Mouse (Mus musculus): ENCODE results near the gene Sacm1l. TPM values are rescaled to one million over a fixed set of nuclear protein-coding genes. Genes with fewer than 3 reads are reported as not detected.

Sacm1l gene
- total and polyA plus RNA-seq, 3 experiments: 20.5 to 21.7 TPM; not detected in 1

GRCm38 (mm10) chr9:123512482-123512881, 17.1 kb upstream of the Sacm1l start:
- Histone ChIP-seq H3K4me3 (ENCODE audit: control insufficient read depth in 1 of 2, insufficient read depth in 1 of 2, low read depth in 2 of 2, low read length in 2 of 2) (no peak overlapping the region), H3K79me2 (ENCODE audit: control insufficient read depth, insufficient read depth, low read length, poor library complexity) (no peaks in the 10 kb centered on the region), H3K27me3 (ENCODE audit: control insufficient read depth in 1 of 2, insufficient read depth in 2 of 2, low read length in 2 of 2) (no peaks in the 10 kb centered on the region), H3K27ac (ENCODE audit: control insufficient read depth, low read depth, low read length) (no peak overlapping the region), H3K9me3 (replicated peaks; ENCODE audit: insufficient read depth, low read length) (no peaks in the 10 kb centered on the region), H3K36me3 (ENCODE audit: control insufficient read depth in 1 of 2, insufficient read depth in 2 of 2, low read length in 2 of 2) (peaks cover 0 to 10% of the 10 kb centered on the region in 2 experiments; a peak in 2 of 4 replicates), H3K4me1 (ENCODE audit: control insufficient read depth in 1 of 2, insufficient read depth in 2 of 2, low read length in 2 of 2) (no peaks in the 10 kb centered on the region), H3K9ac (ENCODE audit: control insufficient read depth, low read depth, low read length, poor library complexity, severe bottlenecking) (no peak overlapping the region)
- TF ChIP-seq TAL1 (IDR thresholded peaks at IDR 0.05; ENCODE audit: low read length) (no peak), HCFC1 (IDR thresholded peaks at IDR 0.05; ENCODE audit: low read depth, low read length) (no peak), RCOR1 (IDR thresholded peaks at IDR 0.05; ENCODE audit: low read depth, low read length) (no peak), MAFK (IDR thresholded peaks at IDR 0.05; ENCODE audit: borderline replicate concordance, low read depth, low read length) (no peak), MAX (IDR thresholded peaks at IDR 0.05; ENCODE audit: low read length) (no peak)
- no peak for DNase-seq (ENCODE audit: low read depth, low spot score)

GRCm38 (mm10) chr9:123515087-123515486, 14.5 kb upstream of the Sacm1l start:
- no peak overlapping the region for H3K9ac ChIP-seq (ENCODE audit: control insufficient read depth, low read depth, low read length, poor library complexity, severe bottlenecking)
- no peak overlapping the region for H3K4me3 ChIP-seq (ENCODE audit: control insufficient read depth in 1 of 2, insufficient read depth in 1 of 2, low read depth in 2 of 2, low read length in 2 of 2)
- no peak for DNase-seq (ENCODE audit: low read depth, low spot score)

GRCm38 (mm10) chr9:123516641-123517385, 12.7 kb upstream of the Sacm1l start:
- TF ChIP-seq NRF1 (IDR thresholded peaks at IDR 0.05; ENCODE audit: insufficient read depth, low read depth, low read length, poor library complexity, severe bottlenecking): no peak
- TF ChIP-seq RCOR1 (IDR thresholded peaks at IDR 0.05; ENCODE audit: low read depth, low read length): no peak
- no peak for TF ChIP-seq TAL1 (IDR thresholded peaks at IDR 0.05; ENCODE audit: low read length)
- TF ChIP-seq ETS1 (IDR thresholded peaks at IDR 0.05; ENCODE audit: low read depth, low read length): no peak
- no peak for TF ChIP-seq BHLHE40 (IDR thresholded peaks at IDR 0.05; ENCODE audit: borderline replicate concordance, low read depth, low read length)
- TF ChIP-seq TCF12 (IDR thresholded peaks at IDR 0.05; ENCODE audit: low read depth, low read length): no peak
- TF ChIP-seq POLR2AphosphoS2 (IDR thresholded peaks at IDR 0.05; ENCODE audit: low read length): no peak
- TF ChIP-seq E2F4 (IDR thresholded peaks at IDR 0.05; ENCODE audit: borderline replicate concordance, low read depth, low read length): no peak
- no peak for TF ChIP-seq ZC3H11A (IDR thresholded peaks at IDR 0.05; ENCODE audit: low read depth, low read length)
- no peak for TF ChIP-seq TBP (IDR thresholded peaks at IDR 0.05; ENCODE audit: low read depth, low read length)
- no peak for TF ChIP-seq CTCF (IDR thresholded peaks at IDR 0.05 in 2 of 3, conservative IDR thresholded peaks at IDR 0.05 in 1 of 3; ENCODE audit: control insufficient read depth in 1 of 3, insufficient read depth in 1 of 3, low read depth in 2 of 3, low read length in 3 of 3, poor library complexity in 1 of 3, severe bottlenecking in 1 of 3)
- Histone ChIP-seq H3K9me3 (replicated peaks; ENCODE audit: insufficient read depth, low read length) (no peaks in the 10 kb centered on the region), H3K79me2 (ENCODE audit: control insufficient read depth, insufficient read depth, low read length, poor library complexity) (no peaks in the 10 kb centered on the region), H3K9ac (ENCODE audit: control insufficient read depth, low read depth, low read length, poor library complexity, severe bottlenecking) (no peak overlapping the region), H3K27ac (ENCODE audit: control insufficient read depth, low read depth, low read length) (no peak overlapping the region), H3K4me1 (ENCODE audit: control insufficient read depth in 1 of 2, insufficient read depth in 2 of 2, low read length in 2 of 2) (no peaks in the 10 kb centered on the region), H3K27me3 (ENCODE audit: control insufficient read depth in 1 of 2, insufficient read depth in 2 of 2, low read length in 2 of 2) (no peaks in the 10 kb centered on the region), H3K36me3 (ENCODE audit: control insufficient read depth in 1 of 2, insufficient read depth in 2 of 2, low read length in 2 of 2) (peaks cover 0 to 9% of the 10 kb centered on the region in 2 experiments; a peak in 2 of 4 replicates), H3K4me3 (ENCODE audit: control insufficient read depth in 1 of 2, insufficient read depth in 1 of 2, low read depth in 2 of 2, low read length in 2 of 2) (no peak overlapping the region)
- DNase-seq (ENCODE audit: low read depth, low spot score): no peak

More at GRCm38 (mm10) chr9:123515087-123515486, 14.5 kb upstream of the Sacm1l start:
- no peaks in the 10 kb centered on the region for H3K9me3 ChIP-seq (replicated peaks; ENCODE audit: insufficient read depth, low read length)
- H3K27me3 ChIP-seq (ENCODE audit: control insufficient read depth in 1 of 2, insufficient read depth in 2 of 2, low read length in 2 of 2): no peaks in the 10 kb centered on the region
- no peak overlapping the region for H3K27ac ChIP-seq (ENCODE audit: control insufficient read depth, low read depth, low read length)
- H3K4me1 ChIP-seq (ENCODE audit: control insufficient read depth in 1 of 2, insufficient read depth in 2 of 2, low read length in 2 of 2): no peaks in the 10 kb centered on the region
- peaks cover 0 to 10% of the 10 kb centered on the region in 2 experiments; a peak in 2 of 4 replicates for H3K36me3 ChIP-seq (ENCODE audit: control insufficient read depth in 1 of 2, insufficient read depth in 2 of 2, low read length in 2 of 2)
- TF ChIP-seq USF2 (IDR thresholded peaks at IDR 0.05; ENCODE audit: borderline replicate concordance in 1 of 2, insufficient read depth in 1 of 2, low read depth in 1 of 2, low read length in 2 of 2) (no peak), TCF12 (IDR thresholded peaks at IDR 0.05; ENCODE audit: low read depth, low read length) (no peak), MAX (IDR thresholded peaks at IDR 0.05; ENCODE audit: low read length) (no peak), GATA1 (IDR thresholded peaks at IDR 0.05; ENCODE audit: low read depth, low read length) (no peak), RCOR1 (IDR thresholded peaks at IDR 0.05; ENCODE audit: low read depth, low read length) (no peak), E2F4 (IDR thresholded peaks at IDR 0.05; ENCODE audit: borderline replicate concordance, low read depth, low read length) (no peak), MAFK (IDR thresholded peaks at IDR 0.05; ENCODE audit: borderline replicate concordance, low read depth, low read length) (no peak), EP300 (IDR thresholded peaks at IDR 0.05; ENCODE audit: low read depth in 1 of 2, low read length in 2 of 2) (no peak), NRF1 (IDR thresholded peaks at IDR 0.05; ENCODE audit: insufficient read depth, low read depth, low read length, poor library complexity, severe bottlenecking) (no peak), BHLHE40 (IDR thresholded peaks at IDR 0.05; ENCODE audit: borderline replicate concordance, low read depth, low read length) (no peak), USF1 (IDR thresholded peaks at IDR 0.05; ENCODE audit: low read depth, low read length) (no peak), POLR2AphosphoS2 (IDR thresholded peaks at IDR 0.05; ENCODE audit: low read length) (no peak), TBP (IDR thresholded peaks at IDR 0.05; ENCODE audit: low read depth, low read length) (no peak), MYC (IDR thresholded peaks at IDR 0.05; ENCODE audit: low read depth, low read length) (no peak)
- no peaks in the 10 kb centered on the region for H3K79me2 ChIP-seq (ENCODE audit: control insufficient read depth, insufficient read depth, low read length, poor library complexity)
